Mouse (Mus musculus) stomach, embryonic 16.5 days (tissue): ENCODE measurements at regions not wholly inside any gene's neighbourhood (a gene's known extent, or its start where the extent isn't known, plus 50 kb on each side); places are given as distances from the start of the nearest gene placed in this dataset.
A peak's percentile ranks its signal among the peaks of the same experiment; 100 is the strongest.

Experiments used
- ATAC-seq: fragments of 200-750 bp; cut with Nextera tagmentation; 2 replicates; pipeline ENCODE4 v1.8.0; 2017; ENCODE audit warnings: moderate number of reproducible peaks, moderate TSS enrichment; ENCODE audit not compliant: insufficient read depth, low FRiP score
- H3K27ac ChIP-seq: fragments of 300-500 bp; sonication (generic); 2 replicates; pipeline ENCODE4 v1.5.1; 2014; ENCODE audit warnings: low read length
- H3K27me3 ChIP-seq: fragments of 300-500 bp; sonication (generic); 2 replicates; pipeline ENCODE4 v1.6.1; 2014; ENCODE audit warnings: low read length, control low read depth, mixed read lengths; ENCODE audit not compliant: control insufficient read depth, insufficient read depth
- H3K36me3 ChIP-seq: fragments of 300-500 bp; sonication (generic); 2 replicates; pipeline ENCODE4 v1.6.1; 2014; ENCODE audit warnings: low read length; ENCODE audit not compliant: control insufficient read depth, insufficient read depth
- H3K4me1 ChIP-seq: fragments of 300-500 bp; sonication (generic); 2 replicates; pipeline ENCODE4 v1.6.1; 2014; ENCODE audit warnings: low read length, control low read depth, mixed read lengths; ENCODE audit not compliant: control insufficient read depth, insufficient read depth
- H3K4me2 ChIP-seq: fragments of 300-500 bp; sonication (generic); 2 replicates; pipeline ENCODE4 v1.6.1; 2014; ENCODE audit warnings: low read depth, low read length, mixed read lengths
- H3K4me3 ChIP-seq: fragments of 300-500 bp; sonication (generic); replicated peaks from 2 replicates; pipeline ENCODE4 v1.5.1; 2014; ENCODE audit warnings: mild to moderate bottlenecking, low read length
- H3K9ac ChIP-seq: fragments of 300-500 bp; sonication (generic); 2 replicates; pipeline ENCODE4 v1.6.1; 2014; ENCODE audit warnings: low read length
- H3K9me3 ChIP-seq: fragments of 300-500 bp; sonication (generic); replicated peaks from 2 replicates; pipeline ENCODE4 v1.6.1; 2016; ENCODE audit warnings: low read length, control low read depth; ENCODE audit not compliant: control insufficient read depth
- WGBS: fragments of 180-500 bp; shearing (Covaris S2); extraction: QIAGEN DNeasy Blood & Tissue Kit; methylation state at CpG from one replicate; pipeline ENCODE4 v1.1.7; 2014; 5-methylcytosine and 5-hydroxymethylcytosine counted together

GRCm38 (mm10) chr9:24923514-24923913 lies 149.4 kb upstream of the Tbx20 start:
- ATAC-seq: no peak
- no peak overlapping the region for H3K4me3 ChIP-seq
- H3K27ac ChIP-seq: no peak overlapping the region
- H3K27me3 ChIP-seq: no peaks in the 10 kb centered on the region
- no peak overlapping the region for H3K4me2 ChIP-seq
- no peaks in the 10 kb centered on the region for H3K4me1 ChIP-seq
- H3K9me3 ChIP-seq: no peaks in the 10 kb centered on the region
- no peaks in the 10 kb centered on the region for H3K36me3 ChIP-seq
- no peak overlapping the region for H3K9ac ChIP-seq
- WGBS: 56% methylated on average over 5 of the region's 5 CpGs

- no peaks in the 10 kb centered on the region for H3K36me3 ChIP-seq
- no peaks in the 10 kb centered on the region for H3K4me1 ChIP-seq
- H3K27me3 ChIP-seq: no peaks in the 10 kb centered on the region
- WGBS: 61% methylated on average over 3 of the region's 3 CpGs
- H3K4me3 ChIP-seq: no peak overlapping the region
- no peak overlapping the region for H3K9ac ChIP-seq
- no peaks in the 10 kb centered on the region for H3K9me3 ChIP-seq
- ATAC-seq: no peak
- no peak overlapping the region for H3K27ac ChIP-seq
- no peak overlapping the region for H3K4me2 ChIP-seq
These were observed 151.5 kb upstream of the Gm10181 start for GRCm38 (mm10) chr9:24937731-24938130.

- Histone ChIP-seq H3K27me3 (no peaks in the 10 kb centered on the region), H3K4me1 (no peaks in the 10 kb centered on the region), H3K4me2 (no peak overlapping the region), H3K9ac (no peak overlapping the region), H3K4me3 (no peak overlapping the region), H3K27ac (no peak overlapping the region), H3K9me3 (no peaks in the 10 kb centered on the region), H3K36me3 (no peaks in the 10 kb centered on the region)
- WGBS: 67% methylated on average over 5 of the region's 5 CpGs
- no peak for ATAC-seq
These were observed 146.3 kb upstream of the Gm10181 start for GRCm38 (mm10) chr9:24942943-24943342.

DNA sequence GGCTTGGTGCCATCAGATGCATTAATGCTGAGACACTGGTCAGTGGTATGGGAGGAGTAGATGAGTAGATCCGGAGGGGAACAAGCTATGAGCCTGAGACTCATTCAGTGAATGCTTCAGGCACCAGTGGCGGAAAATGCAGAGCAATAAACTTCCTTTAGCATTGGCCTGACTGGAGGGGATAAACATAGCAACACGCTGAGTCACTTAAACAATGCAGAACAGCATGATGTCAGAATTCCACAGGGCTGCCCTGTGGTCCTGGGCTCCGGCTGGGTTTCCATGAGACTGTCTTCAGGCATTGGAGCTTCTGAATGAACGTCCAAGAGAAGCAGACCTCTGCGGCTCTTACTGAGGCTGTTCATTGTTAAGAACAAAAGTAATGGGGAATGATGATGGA lies 145.4 kb upstream of the Gm10181 start:
- ATAC-seq: no peak; the same call in 1 of the 2 replicates
- Histone ChIP-seq H3K27me3 (no peaks in the 10 kb centered on the region), H3K9ac (no peak overlapping the region), H3K4me1 (no peaks in the 10 kb centered on the region), H3K4me2 (no peak overlapping the region), H3K4me3 (no peak overlapping the region), H3K36me3 (no peaks in the 10 kb centered on the region), H3K9me3 (no peaks in the 10 kb centered on the region), H3K27ac (no peak overlapping the region)
- WGBS: 35% methylated on average over 6 of the region's 6 CpGs

DNA sequence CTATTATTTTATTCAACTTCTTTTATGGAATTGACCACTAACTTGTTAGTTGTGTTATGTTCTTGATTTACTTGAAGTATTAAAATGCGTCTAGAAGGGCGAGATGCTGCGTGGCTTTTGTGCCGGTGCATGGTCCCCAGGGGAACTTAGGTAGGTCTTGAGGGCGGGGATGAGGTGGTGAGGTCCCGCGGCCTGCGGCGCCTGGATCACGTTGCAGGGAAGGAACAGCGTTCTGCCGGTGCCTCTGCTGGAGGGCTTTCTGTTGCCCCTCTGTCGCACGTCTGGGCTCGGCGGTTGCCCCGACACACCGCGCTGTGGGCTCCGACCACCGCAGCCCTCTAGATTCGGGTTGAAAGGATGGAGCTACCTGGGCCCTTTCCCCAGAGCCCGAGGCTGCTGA lies 136.7 kb upstream of the Gm10181 start:
- Histone ChIP-seq H3K4me2 (no peak overlapping the region), H3K27ac (no peak overlapping the region), H3K4me1 (no peaks in the 10 kb centered on the region), H3K4me3 (no peak overlapping the region), H3K36me3 (no peaks in the 10 kb centered on the region), H3K9me3 (no peaks in the 10 kb centered on the region), H3K9ac (no peak overlapping the region), H3K27me3 (no peaks in the 10 kb centered on the region)
- no peak for ATAC-seq
- WGBS: 33% methylated on average over 23 of the region's 23 CpGs

DNA sequence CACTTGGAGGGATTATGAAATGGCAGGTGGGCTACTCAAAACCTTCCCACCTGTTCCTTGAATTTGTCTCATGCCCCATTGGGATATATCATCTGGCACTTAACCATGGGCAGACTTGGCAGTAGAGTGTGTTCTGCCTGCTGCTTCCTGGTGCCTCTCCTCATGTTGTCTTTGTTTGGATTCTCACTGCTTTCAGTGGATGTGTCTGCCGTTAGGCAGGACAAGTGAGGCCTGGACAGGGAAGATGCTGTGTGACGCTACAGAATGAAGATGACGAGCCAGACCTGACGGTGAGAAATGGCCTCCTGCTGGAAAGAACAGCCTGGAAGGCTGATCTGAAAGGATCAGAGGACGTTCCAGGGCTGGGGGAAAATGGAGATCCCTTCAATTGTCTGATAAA lies 133.6 kb upstream of the Gm10181 start:
- Histone ChIP-seq H3K4me3 (no peak overlapping the region), H3K27me3 (no peaks in the 10 kb centered on the region), H3K9ac (no peak overlapping the region), H3K4me1 (no peaks in the 10 kb centered on the region), H3K9me3 (no peaks in the 10 kb centered on the region), H3K36me3 (no peaks in the 10 kb centered on the region), H3K4me2 (no peak overlapping the region), H3K27ac (no peak overlapping the region)
- ATAC-seq: no peak
- WGBS: 67% methylated on average over 5 of the region's 5 CpGs

GRCm38 (mm10) chr9:24956566-24956965 lies 132.7 kb upstream of the Gm10181 start:
- Histone ChIP-seq H3K4me3 (no peak overlapping the region), H3K4me1 (no peaks in the 10 kb centered on the region), H3K27me3 (no peaks in the 10 kb centered on the region), H3K36me3 (no peaks in the 10 kb centered on the region), H3K9me3 (no peaks in the 10 kb centered on the region), H3K27ac (no peak overlapping the region), H3K4me2 (no peak overlapping the region), H3K9ac (no peak overlapping the region)
- no peak for ATAC-seq
- 54% methylated on average over 7 of the region's 7 CpGs for WGBS

- 55% methylated on average over 1 of the region's 1 CpGs for WGBS
These were observed 125.9 kb upstream of the Gm10181 start for GRCm38 (mm10) chr9:24963290-24963689.

GRCm38 (mm10) chr9:24967571-24967970 lies 121.7 kb upstream of the Gm10181 start:
- 63% methylated on average over 10 of the region's 10 CpGs for WGBS
- Histone ChIP-seq H3K27me3 (no peaks in the 10 kb centered on the region), H3K9me3 (no peaks in the 10 kb centered on the region), H3K4me2 (0 out of 2 replicates have a peak overlapping the region, but pooled peaks have one; percentile 13), H3K27ac (no peak overlapping the region), H3K4me3 (no peak overlapping the region), H3K4me1 (no peaks in the 10 kb centered on the region), H3K9ac (no peak overlapping the region), H3K36me3 (no peaks in the 10 kb centered on the region)
- no peak; the same call in 1 of the 2 replicates for ATAC-seq

More at GRCm38 (mm10) chr9:24963290-24963689, 125.9 kb upstream of the Gm10181 start:
- ATAC-seq: no peak
- Histone ChIP-seq H3K27me3 (no peaks in the 10 kb centered on the region), H3K4me2 (no peak overlapping the region), H3K27ac (no peak overlapping the region), H3K9me3 (no peaks in the 10 kb centered on the region), H3K36me3 (no peaks in the 10 kb centered on the region), H3K4me1 (no peaks in the 10 kb centered on the region), H3K4me3 (no peak overlapping the region), H3K9ac (no peak overlapping the region)
